Mouse (Mus musculus): ENCODE measurements around the gene Macrod1. TPM values are rescaled to one million over a fixed set of nuclear protein-coding genes. Genes with fewer than 3 reads are reported as not detected.
"Not testable (repeated sequence)": the region's sequence is repeated elsewhere in the genome, so short reads cannot be mapped to it uniquely, and the experiment has no call there.

Macrod1 gene
- 19.2 and 22.4 TPM in 2 replicates for polyA plus RNA-seq (2012; rRNA removed)

GRCm38 (mm10) chr19:7056248-7057087 is at the start of gene Macrod1:
Gene Macrod1 (plus strand): TSS chr19:7056810.
- under 1% methylated on average over 72 of the region's 72 CpGs for WGBS

DNA sequence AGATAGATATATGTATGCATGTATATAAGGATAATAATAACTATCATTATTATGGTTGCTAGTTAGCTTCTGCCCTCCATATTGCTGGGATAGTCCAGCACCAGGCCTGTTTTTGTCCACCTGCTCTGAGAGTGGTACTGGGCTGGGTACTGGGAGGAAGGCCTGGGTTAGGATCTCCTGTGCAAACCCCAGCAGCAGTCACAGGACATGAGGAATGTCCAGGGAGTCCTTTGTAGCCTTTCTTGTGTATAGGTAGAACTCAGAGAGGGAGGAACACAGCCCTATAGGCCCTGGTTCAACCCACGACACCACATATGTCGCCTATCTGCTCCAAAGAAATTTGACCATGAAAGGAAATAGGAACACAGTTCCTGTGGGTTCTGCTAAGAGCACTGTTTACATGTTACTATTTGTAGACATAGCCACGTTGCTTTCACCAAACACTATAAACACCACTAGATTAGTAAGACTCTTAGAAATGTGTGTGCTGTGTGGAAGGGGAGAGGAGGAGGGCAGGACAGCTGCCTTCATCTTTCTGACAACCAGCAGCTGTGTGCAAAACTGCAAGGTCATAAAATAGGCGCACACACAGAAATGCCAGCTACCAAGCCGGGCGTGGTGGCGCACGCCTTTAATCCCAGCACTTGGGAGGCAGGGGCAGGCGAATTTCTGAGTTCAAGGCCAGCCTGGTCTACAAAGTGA is 49.6 kb upstream of the Macrod1 start:
- WGBS, result 38% methylated on average over 9 of the region's 9 CpGs

More at GRCm38 (mm10) chr19:7056248-7057087, at the start of gene Macrod1:
- peak; percentile 67 for DNase-seq (ENCODE audit: low read depth, low spot score)

GRCm38 (mm10) chr19:7012426-7012825 is 44.2 kb upstream of the Macrod1 start:
- DNase-seq (ENCODE audit: low read depth, low spot score), result no peak
- WGBS, result 44% methylated on average over 4 of the region's 4 CpGs

More for the DNA sequence above, 49.6 kb upstream of the Macrod1 start:
- no peak for DNase-seq (ENCODE audit: low read depth, low spot score)

DNA sequence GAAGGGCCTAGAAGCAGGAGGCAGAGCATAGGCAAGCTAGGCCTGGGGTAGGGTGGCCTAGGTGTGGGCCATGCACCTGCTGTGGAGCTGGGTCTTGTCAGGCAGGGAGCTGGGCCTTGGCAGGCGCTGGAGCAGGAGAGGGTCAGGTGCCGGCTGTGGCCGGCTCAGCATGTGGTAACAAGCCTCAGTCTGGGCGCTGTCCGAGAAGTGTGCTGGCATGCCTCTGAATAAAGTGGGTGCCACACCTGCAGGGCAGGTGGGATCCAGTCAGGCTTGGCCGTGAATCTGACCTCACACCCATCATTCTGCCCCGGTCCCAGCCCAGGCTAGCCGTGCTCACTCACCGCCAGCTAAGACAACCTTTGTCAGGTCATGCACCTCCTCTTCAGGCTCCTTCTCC is 42.6 kb upstream of the Macrod1 start:
- DNase-seq (ENCODE audit: low read depth, low spot score), result no peak
- WGBS, result 98% methylated on average over 9 of the region's 9 CpGs

DNA sequence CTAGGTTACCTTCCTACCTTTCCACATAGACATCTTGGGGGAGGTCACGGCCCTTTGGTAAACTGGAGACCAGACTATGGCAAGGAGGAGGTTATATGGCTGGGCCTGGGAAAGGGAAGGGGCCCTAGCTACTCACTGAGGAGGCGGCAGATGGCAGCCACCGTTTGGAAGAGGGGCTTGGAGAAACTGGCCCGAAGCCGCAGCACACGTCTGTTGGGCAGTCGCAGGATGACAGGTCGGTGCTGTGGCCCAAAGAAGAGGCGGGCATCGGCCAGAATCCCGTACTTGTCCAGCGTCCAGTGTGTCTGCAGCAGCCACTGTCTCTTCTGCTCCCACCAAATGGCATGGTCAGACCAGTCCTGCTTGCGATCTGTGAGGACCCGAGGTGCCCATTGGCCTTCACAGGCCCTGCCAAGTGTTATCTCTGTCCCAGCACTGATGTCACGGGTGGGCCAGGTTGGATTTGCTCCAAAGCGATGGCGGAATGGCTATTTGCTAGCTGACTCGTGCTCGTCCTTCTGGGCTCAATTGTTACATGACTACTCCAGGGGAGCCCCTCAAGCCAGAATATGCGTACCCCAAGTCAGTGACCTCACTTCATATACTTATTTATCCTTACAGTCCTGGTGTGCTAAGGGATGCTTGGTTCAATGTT is 42.0 kb upstream of the Macrod1 start:
- WGBS, result 90% methylated on average over 20 of the region's 20 CpGs

GRCm38 (mm10) chr19:7017541-7018457 is 38.8 kb upstream of the Macrod1 start:
- WGBS, result 76% methylated on average over 12 of the region's 12 CpGs

More for the DNA sequence above, 42.0 kb upstream of the Macrod1 start:
- DNase-seq (ENCODE audit: low read depth, low spot score), result no peak

DNA sequence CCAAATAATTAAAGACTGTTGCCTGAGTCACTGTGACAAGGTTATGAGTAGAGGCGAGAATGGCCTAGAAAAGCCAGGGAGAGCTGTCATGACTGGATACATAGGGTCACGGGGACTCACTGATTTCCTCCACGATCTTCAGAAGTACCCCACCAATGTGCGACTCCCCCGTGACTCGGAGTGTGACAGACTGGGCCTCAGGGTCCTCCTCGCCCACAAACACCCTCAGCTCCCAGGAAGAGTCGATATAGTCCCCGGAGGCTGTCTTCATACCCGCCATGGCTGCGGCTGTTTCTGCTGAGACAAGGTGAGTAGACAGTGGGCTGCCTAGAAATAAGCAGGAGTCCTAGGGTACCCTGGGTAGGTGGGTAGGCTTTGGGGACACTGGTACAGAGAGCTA is 38.1 kb upstream of the Macrod1 start:
- WGBS, result 87% methylated on average over 11 of the region's 11 CpGs
- no peak for DNase-seq (ENCODE audit: low read depth, low spot score)

More at GRCm38 (mm10) chr19:7017541-7018457, 38.8 kb upstream of the Macrod1 start:
- DNase-seq (ENCODE audit: low read depth, low spot score), result no peak

GRCm38 (mm10) chr19:7019191-7019590 is 37.4 kb upstream of the Macrod1 start, which contains the start of gene Fermt3:
Gene Fermt3 (minus strand): TSS chr19:7019469.
- DNase-seq (ENCODE audit: low read depth, low spot score), result no peak
- 70% methylated on average over 5 of the region's 5 CpGs for WGBS

GRCm38 (mm10) chr19:7020224-7020641 is 36.4 kb upstream of the Macrod1 start:
- DNase-seq (ENCODE audit: low read depth, low spot score), result no peak
- 36% methylated on average over 3 of the region's 3 CpGs for WGBS

DNA sequence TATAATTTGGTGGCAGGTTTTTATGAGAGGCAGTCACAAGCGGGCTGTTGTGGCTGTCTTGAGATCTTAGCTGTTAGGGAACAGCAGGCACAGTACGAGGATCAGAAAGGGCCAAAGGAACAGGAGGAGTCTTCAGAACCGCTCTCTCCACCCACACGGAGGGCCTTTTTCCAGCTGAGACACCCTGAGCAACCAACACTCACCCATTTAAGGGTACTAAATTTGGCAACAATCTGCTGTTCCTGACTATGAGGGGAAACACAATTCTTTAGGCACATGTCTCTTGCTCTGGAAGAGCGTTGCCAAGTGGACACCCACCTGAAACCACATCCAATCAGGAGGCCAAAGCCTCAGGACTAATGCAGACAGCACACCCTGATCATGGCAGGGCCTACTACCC is 27.1 kb upstream of the Macrod1 start:
- WGBS, result 92% methylated on average over 5 of the region's 5 CpGs
- no peak for DNase-seq (ENCODE audit: low read depth, low spot score)

DNA sequence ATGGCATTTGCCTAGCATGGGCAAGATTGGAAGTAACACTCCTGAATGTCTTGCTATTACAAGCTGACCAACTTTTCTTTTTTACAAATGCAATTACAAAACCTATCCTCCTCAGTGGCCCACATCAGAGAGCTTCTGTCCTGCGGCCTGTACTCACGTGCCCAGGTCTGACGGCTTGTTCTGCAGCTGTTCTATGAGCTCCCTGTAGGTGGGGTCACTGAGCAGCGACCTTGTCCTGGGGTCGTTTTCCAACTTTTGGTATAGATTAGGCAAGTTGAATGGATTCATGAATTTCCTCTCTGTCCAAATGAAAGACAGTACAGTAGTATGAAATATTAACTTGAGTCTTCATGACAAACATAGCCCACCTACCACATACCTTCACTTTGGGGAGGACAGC is 22.6 kb upstream of the Macrod1 start:
- WGBS, result 92% methylated on average over 5 of the region's 5 CpGs
- no peak for DNase-seq (ENCODE audit: low read depth, low spot score)

GRCm38 (mm10) chr19:7039088-7039720 is 17.4 kb upstream of the Macrod1 start:
- no peak for DNase-seq (ENCODE audit: low read depth, low spot score)
- under 1% methylated on average over 35 of the region's 35 CpGs for WGBS

GRCm38 (mm10) chr19:7039841-7040636 is 16.6 kb upstream of the Macrod1 start, which contains the start of gene Stip1:
Gene Stip1 (minus strand): TSS chr19:7039967.
- WGBS, result 2% methylated on average over 49 of the region's 49 CpGs
- peak; percentile 100 for DNase-seq (ENCODE audit: low read depth, low spot score)

DNA sequence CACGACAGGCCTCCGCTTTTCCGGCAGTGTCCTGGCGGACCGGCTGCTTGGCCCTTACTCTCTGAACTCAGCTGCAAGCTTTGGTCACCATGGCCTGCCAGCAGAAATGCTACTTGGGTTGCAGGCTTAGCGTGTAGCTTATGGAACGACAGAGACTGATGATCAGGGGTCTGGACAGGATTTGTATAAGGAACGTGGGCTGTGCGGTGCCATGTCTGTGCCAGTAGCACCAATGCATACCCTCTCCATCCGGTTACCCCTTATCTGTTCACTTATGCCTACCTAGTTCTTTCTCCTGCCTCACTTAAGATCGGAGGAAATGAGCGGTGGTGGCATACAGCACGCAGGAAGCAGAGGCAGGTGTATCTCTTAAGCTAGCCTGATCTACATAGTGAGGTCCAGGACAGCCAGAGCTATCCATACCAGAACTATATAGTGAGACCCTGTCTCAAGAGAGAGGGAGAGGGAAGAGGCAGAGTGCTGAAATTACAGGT is 15.9 kb upstream of the Macrod1 start:
- 20% methylated on average over 13 of the region's 13 CpGs for WGBS
- no peak for DNase-seq (ENCODE audit: low read depth, low spot score)

DNA sequence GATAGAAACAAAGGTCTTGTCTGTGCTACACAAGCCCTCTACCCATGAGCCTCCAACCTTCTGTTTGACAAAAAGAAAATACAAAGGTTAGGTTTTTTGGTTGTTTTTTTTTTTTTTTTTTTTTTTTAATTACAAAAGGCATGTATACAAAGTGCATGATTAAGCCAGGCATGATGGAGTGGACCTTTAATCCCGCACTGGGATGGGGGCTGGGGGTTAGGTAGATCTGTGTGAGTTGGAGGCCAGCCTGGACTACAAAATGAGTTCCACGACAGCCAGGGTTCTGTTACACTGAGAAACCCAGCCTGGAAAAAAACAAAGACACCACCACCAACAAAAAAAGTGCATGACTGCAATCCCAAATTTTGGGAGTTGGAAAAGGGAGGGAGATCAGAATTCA is 15.4 kb upstream of the Macrod1 start:
- 91% methylated on average over 2 of the region's 2 CpGs for WGBS
- no peak for DNase-seq (ENCODE audit: low read depth, low spot score)

- no peak for DNase-seq (ENCODE audit: low read depth, low spot score)
- WGBS, result 58% methylated on average over 4 of the region's 4 CpGs
These were observed 12.3 kb upstream of the Macrod1 start for GRCm38 (mm10) chr19:7044279-7044678.

DNA sequence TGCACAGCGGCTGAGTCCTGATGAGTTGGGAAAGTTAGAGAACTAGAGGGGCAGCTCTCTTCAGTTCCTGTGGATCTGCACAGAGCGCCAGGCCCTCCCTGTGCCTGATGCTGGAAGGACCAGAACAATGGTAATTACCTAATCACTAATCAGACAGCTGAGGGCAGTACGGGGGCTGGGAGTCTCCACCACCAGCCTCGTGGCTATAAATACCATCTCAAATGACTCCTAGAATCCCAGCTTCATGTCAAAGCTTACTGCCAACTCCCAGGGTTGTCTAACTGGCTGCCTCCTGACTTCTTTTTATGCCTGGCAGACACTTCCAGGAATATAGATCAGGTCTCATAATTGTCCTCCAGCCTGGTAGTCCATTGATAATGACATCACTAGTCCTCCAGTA is 11.9 kb upstream of the Macrod1 start:
- no peak for DNase-seq (ENCODE audit: low read depth, low spot score)
- 59% methylated on average over 4 of the region's 4 CpGs for WGBS

- 93% methylated on average over 4 of the region's 4 CpGs for WGBS
- DNase-seq (ENCODE audit: low read depth, low spot score), result not testable (repeated sequence)
These were observed 3.2 kb upstream of the Macrod1 start for GRCm38 (mm10) chr19:7053382-7053781.

Measured in large intestine, adult 2 months (tissue).